Mouse (Mus musculus): ENCODE results near the gene Scap.
"Not testable (repeated sequence)": the region's sequence is repeated elsewhere in the genome, so short reads cannot be mapped to it uniquely, and the experiment has no call there.

The Scap gene

DNA sequence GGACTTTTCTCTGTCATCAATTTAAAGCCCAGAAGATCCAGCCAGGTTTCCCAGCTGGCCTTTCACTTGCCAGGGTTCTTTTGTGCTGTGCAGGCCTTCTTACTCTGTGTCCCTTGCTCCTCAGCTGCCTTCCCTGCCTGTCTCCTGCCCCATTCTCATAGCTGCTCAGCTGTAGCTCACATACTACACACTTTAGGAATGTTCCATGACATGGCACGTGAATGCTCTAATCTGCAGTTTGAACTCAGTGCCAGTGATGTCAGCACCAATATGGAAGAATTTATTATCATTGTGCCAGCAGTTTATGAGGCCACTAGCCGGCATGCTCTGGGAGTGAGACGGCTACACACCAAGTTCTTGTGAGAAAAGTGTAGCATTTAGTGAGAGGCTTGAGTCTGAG lies 36.8 kb downstream of the Scap start:
- in situ Hi-C loops (cut with MboI; ENCODE audit: low pct_unique_long_range_greater_than_20kb in 1 of 2, low sequenced_read_pairs in 2 of 2, unreplicated experiment in 1 of 2), result no loop called here

DNA sequence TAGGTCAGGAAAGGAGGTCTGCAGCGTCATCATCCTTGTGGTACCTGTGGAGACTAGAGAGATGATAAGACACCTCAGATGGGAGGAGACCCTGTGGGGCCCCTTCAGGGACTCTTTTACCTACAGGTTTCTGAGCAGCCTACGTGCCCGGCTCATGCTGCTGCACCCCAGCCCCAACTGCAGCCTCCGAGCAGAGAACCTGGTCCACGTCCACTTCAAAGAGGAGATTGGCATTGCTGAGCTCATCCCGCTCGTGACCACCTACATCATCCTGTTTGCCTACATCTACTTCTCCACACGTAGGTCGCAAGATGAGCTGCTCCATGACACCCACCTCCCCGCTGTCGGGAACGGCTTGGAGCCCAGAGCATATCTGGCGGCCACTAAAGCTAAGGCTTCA lies 40.8 kb downstream of the Scap start:
- in situ Hi-C loops (cut with MboI; ENCODE audit: low pct_unique_long_range_greater_than_20kb in 1 of 2, low sequenced_read_pairs in 2 of 2, unreplicated experiment in 1 of 2), result no loop called here

DNA sequence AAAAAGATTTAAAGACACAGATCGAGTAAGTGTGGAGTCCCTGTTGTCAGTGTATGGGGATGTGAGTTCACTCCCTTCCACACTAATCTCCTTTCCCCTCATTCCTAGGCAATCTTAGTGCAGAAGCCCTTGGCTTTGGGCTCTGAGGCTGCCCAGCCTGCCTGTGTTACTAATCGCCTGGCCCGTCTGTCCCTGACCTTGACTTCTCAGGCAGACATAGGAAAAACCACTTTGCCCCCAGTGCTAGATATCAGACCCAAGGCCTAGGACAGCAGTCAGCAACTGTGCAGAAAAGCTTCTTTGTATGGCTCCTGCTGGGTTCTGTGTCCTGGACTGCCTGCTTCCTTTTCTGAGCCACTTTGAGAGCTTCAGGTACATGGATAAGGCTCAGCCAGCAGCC lies 42.6 kb downstream of the Scap start:
- in situ Hi-C loops (cut with MboI; ENCODE audit: low pct_unique_long_range_greater_than_20kb in 1 of 2, low sequenced_read_pairs in 2 of 2, unreplicated experiment in 1 of 2), result no loop called here

DNA sequence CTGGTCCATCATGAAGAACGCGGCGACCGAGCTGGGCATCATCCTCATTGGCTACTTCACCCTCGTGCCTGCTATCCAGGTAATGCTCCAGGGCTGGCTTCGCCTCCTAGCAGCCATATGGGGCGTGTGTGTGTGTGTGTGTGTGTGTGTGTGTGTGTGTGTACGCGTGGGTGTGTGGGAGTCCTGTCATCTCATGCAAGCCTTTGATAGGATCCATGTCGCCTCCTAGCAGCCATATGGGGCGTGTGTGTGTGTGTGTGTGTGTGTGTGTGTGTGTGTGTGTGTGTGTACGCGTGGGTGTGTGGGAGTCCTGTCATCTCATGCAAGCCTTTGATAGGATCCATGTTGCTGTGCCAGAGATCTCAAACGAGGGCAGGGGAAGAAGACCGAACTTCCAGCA lies 44.6 kb downstream of the Scap start:
- in situ Hi-C loops (cut with MboI; ENCODE audit: low pct_unique_long_range_greater_than_20kb in 1 of 2, low sequenced_read_pairs in 2 of 2, unreplicated experiment in 1 of 2), result not testable (repeated sequence)

DNA sequence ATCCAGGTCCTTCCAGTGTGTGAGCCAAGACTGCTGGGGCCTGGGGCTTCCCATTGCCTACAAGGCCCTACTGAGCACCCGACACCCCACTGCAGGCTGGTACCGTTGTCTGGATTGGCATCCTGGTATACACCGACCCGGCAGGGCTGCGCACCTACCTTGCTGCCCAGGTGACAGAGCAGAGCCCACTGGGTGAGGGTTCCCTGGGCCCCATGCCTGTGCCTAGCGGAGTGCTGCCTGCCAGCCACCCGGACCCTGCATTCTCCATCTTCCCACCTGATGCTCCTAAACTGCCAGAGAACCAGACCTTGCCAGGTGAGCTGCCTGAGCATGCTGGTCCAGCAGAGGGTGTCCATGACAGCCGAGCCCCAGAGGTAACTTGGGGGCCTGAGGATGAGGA lies 46.3 kb downstream of the Scap start:
- in situ Hi-C loops (cut with MboI; ENCODE audit: low pct_unique_long_range_greater_than_20kb in 1 of 2, low sequenced_read_pairs in 2 of 2, unreplicated experiment in 1 of 2), result no loop called here

- in situ Hi-C loops (cut with MboI; ENCODE audit: low pct_unique_long_range_greater_than_20kb in 1 of 2, low sequenced_read_pairs in 2 of 2, unreplicated experiment in 1 of 2), result no loop called here
Observed at GRCm38 (mm10) chr9:110380662-110381061, 47.6 kb downstream of the Scap start.

DNA sequence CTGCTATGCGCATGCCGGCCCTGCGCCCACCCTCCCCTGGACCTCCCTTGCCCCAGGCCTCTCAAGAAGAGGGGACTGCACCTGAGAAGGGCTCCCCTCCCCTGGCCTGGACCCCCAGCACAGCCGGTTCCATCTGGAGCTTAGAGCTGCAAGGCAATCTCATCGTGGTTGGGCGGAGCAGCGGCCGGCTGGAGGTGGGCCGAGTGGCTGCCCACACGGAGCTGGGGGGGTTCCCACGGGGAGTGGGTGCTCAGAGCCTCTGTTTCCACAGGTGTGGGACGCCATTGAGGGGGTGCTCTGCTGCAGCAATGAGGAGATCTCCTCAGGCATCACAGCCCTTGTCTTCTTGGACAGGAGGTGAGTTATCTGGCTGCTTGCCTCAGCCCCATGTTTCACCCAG lies 48.2 kb downstream of the Scap start:
- in situ Hi-C loops (cut with MboI; ENCODE audit: low pct_unique_long_range_greater_than_20kb in 1 of 2, low sequenced_read_pairs in 2 of 2, unreplicated experiment in 1 of 2), result no loop called here

GRCm38 (mm10) chr9:110384369-110384929 lies 51.4 kb downstream of the Scap start:
- in situ Hi-C loops (cut with MboI; ENCODE audit: low pct_unique_long_range_greater_than_20kb in 1 of 2, low sequenced_read_pairs in 2 of 2, unreplicated experiment in 1 of 2), result no loop called here

GRCm38 (mm10) chr9:110388011-110388410 lies 54.9 kb downstream of the Scap start:
- in situ Hi-C loops (cut with MboI; ENCODE audit: low pct_unique_long_range_greater_than_20kb in 1 of 2, low sequenced_read_pairs in 2 of 2, unreplicated experiment in 1 of 2), result no loop called here

DNA sequence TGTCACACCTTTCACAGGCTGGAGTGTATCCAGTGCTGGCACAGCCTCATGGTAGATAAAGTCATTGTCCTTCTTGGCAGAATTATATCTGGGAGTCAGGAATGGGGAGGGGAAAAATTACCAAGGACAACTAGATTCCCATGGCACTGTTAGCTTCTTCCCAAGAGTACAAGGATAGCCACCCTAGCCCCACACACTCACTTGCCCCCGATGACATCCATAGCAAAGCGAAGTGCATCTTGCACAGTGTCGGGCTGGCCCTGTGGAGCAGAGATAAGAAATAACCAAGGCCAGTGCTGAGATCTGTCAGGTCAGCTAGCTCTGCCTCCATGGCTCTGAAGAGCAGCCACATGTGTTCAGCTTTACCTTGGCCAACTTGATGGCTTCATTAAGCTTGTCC lies 57.8 kb downstream of the Scap start:
- in situ Hi-C loops (cut with MboI; ENCODE audit: low pct_unique_long_range_greater_than_20kb in 1 of 2, low sequenced_read_pairs in 2 of 2, unreplicated experiment in 1 of 2), result no loop called here

GRCm38 (mm10) chr9:110393295-110393694 lies 60.2 kb downstream of the Scap start:
- in situ Hi-C loops (cut with MboI; ENCODE audit: low pct_unique_long_range_greater_than_20kb in 1 of 2, low sequenced_read_pairs in 2 of 2, unreplicated experiment in 1 of 2), result no loop called here

GRCm38 (mm10) chr9:110400650-110401049 lies 67.6 kb downstream of the Scap start:
- in situ Hi-C loops (cut with MboI; ENCODE audit: low pct_unique_long_range_greater_than_20kb in 1 of 2, low sequenced_read_pairs in 2 of 2, unreplicated experiment in 1 of 2), result no loop called here

- in situ Hi-C loops (cut with MboI; ENCODE audit: low pct_unique_long_range_greater_than_20kb in 1 of 2, low sequenced_read_pairs in 2 of 2, unreplicated experiment in 1 of 2), result no loop called here
Observed at GRCm38 (mm10) chr9:110402731-110403130, 69.6 kb downstream of the Scap start.

DNA sequence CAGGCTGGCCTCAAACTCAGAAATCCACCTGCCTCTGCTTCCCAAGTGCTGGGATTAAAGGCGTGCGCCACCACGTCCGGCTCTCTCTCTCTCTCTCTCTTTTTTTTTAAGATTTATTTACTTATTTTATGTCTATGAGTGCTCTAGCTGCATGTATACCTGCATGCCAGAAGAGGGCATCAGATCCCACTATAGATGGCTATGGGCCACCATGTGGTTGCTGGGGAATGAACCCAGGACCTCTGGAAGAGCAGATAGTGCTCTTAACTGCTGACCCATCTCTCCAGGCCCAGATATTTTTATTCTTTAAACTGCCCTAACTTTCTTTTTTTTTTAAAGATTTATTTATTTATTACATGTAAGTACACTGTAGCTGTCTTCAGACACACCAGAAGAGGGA lies 70.2 kb downstream of the Scap start:
- in situ Hi-C loops (cut with MboI; ENCODE audit: low pct_unique_long_range_greater_than_20kb in 1 of 2, low sequenced_read_pairs in 2 of 2, unreplicated experiment in 1 of 2), result not testable (repeated sequence)

DNA sequence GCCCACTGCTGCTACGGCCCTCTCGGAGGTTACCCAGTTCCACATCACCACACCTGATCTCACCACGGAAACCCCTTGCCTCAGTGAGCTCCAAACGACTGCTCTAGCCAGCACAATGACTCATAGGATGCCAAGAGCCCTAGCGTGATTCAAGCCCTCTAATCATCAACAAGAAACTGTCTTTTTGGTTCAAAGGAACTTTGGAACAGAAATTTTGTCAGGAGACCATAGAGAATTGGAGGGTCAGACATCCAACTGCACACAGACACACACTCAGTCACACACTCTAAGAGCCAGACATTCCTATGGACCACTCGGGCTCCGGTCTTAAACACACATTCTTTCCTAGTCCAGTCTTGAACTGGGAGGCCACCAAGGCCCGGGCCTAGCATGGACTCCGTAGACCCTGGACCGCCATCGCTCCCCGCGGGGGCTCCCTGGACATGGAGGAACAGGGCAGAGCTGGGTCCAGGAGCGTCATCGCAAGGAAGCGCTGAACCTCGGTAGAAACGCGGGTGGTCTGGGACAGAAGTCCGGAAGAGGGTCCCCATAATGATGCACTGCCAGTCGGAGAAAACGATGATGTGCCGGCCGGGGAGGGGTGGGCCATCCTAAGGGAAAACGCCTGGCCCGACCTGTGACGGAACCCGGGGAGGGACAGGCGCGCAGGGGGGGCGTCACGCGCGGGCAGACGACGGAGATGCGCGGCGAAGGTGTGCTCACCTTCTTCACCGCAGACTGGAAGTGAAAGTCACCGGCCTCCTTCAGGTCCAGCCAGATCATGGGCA lies 74.4 kb downstream of the Scap start:
- in situ Hi-C loops (cut with MboI; ENCODE audit: low pct_unique_long_range_greater_than_20kb in 1 of 2, low sequenced_read_pairs in 2 of 2, unreplicated experiment in 1 of 2), result no loop called here

GRCm38 (mm10) chr9:110408099-110408773 lies 75.1 kb downstream of the Scap start, which contains the start of gene Ptpn23:
Gene Ptpn23, minus strand, starts transcription at chr9:110408213.
- in situ Hi-C loops (cut with MboI; ENCODE audit: low pct_unique_long_range_greater_than_20kb in 1 of 2, low sequenced_read_pairs in 2 of 2, unreplicated experiment in 1 of 2), result no loop called here

DNA sequence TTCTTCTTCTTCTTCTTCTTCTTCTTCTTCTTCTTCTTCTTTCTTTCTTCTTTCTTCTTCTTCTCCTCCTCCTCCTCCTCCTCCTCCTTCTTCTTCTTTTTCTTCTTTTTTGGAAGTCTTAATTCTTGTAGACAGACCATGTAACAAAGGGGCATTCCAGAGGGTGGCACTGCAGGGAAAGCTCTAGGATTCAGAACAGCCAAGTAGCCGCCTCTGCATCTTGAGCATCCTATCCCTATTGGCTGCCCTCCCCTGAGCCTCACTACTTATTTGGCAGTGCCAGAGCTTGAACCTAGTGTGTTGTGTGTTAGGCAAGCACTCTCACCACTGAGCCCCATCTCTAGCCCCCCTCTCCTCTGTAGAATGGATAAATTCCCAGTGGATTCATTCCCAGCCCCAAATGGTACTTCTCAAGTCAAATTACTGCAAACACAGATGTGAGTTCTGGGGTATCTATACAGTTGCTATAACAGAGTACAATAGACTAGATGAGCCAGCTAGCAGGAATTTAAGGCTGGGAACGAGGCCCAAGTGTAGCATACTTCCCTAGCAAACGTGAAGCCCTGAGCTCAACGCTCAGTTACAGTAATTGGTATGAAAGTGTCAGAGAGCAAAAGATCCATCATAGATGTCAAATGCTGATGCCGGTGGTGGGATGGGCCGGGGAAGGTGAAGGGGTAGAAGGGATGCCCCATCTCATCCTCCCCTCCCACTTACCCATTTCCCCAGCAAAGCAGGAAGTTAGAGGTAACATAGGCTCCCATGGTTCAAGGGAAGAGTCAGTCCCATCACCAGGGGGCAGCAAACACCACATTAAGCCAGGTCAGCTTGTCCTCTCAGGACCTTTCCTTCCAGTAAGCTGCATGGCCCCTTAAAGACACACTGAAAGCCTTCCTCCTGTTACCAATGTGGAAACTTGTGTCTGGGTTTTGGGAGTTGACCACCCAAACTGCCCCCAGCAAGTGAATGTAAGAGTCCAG lies 78.1 kb downstream of the Scap start:
- in situ Hi-C loops (cut with MboI; ENCODE audit: low pct_unique_long_range_greater_than_20kb in 1 of 2, low sequenced_read_pairs in 2 of 2, unreplicated experiment in 1 of 2), result no loop called here

- in situ Hi-C loops (cut with MboI; ENCODE audit: low pct_unique_long_range_greater_than_20kb in 1 of 2, low sequenced_read_pairs in 2 of 2, unreplicated experiment in 1 of 2), result no loop called here
Observed at GRCm38 (mm10) chr9:110412926-110413325, 79.8 kb downstream of the Scap start.

DNA sequence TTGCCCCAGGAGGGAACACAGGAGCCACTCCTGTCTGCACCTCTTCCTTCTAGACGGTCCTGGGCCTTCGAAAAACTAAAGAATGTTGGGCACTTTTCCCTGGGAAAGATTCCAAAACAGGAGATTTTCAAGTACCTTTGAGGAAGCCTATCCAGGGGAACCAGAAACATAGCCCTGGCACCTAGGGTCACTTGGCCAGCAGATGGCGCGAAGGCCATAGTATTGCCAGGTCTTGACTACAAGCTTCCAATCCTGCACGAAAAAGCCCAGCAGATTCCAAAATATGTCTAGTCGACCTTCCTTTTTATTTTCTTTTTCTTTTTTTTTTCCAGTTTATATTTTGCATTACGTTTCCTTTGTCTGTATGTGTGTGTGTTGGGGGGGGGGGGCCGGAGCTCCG lies 80.7 kb downstream of the Scap start:
- in situ Hi-C loops (cut with MboI; ENCODE audit: low pct_unique_long_range_greater_than_20kb in 1 of 2, low sequenced_read_pairs in 2 of 2, unreplicated experiment in 1 of 2), result no loop called here
